Comparison of ENCODE assay signal across 11 mouse cellular contexts in genomic region chr16:20628871-20629391, GRCm38 (mm10). TPM values are rescaled to one million over a fixed set of nuclear protein-coding genes. Genes with fewer than 3 reads are reported as not detected.
DNase-seq lines count a peak whose midpoint lies in the region; ATAC-seq lines count a peak whose summit lies in the region.
"Had no signal": no experiment of that assay in that cellular context is flagged by ENCODE, and none has a peak within 500 bp of the region (broad histone marks: within the 10 kb centered on the region; RNA-seq: fewer than 3 reads in every experiment).

No protein-coding gene starts in this region.

- H3K27ac ChIP-seq in embryonic facial prominence, embryonic 15.5 days (replicated peaks), result no peak overlapping the region
- peak overlapping the region; percentile 75; the same call in 1 of the 2 replicates for H3K27ac ChIP-seq in neural tube, embryonic 15.5 days (replicated peaks)

- peak overlapping the region; percentile 92; the same call in 1 of the 2 replicates for H3K4me2 ChIP-seq in embryonic facial prominence, embryonic 15.5 days (replicated peaks)
- H3K4me2 ChIP-seq in neural tube, embryonic 15.5 days, result peak overlapping the region; percentile 92

- peak; percentile 44 to 55 for DNase-seq in left cerebral cortex, adult 18-20 months (ENCODE audit: low spot score in 2 of 2)
- no peak for DNase-seq in left cerebral cortex, adult 11 months (ENCODE audit: low spot score)
- DNase-seq in left cerebral cortex, postnatal 14 days (ENCODE audit: low spot score in 2 of 2), result peak; percentile 47 to 60
- no peak for DNase-seq in urinary bladder, postnatal 25 days (ENCODE audit: low spot score)
- DNase-seq in cerebellum, adult 9-11 months, result no peak
- DNase-seq in kidney, adult 9 months, result no peak
- DNase-seq: lung, adult 18-20 months had no signal

- no peak for ATAC-seq in embryonic facial prominence, embryonic 15.5 days (ENCODE audit: insufficient number of reproducible peaks, low FRiP score, low TSS enrichment, low read depth)
- ATAC-seq in neural tube, embryonic 15.5 days (ENCODE audit: low FRiP score), result no peak

- peaks cover 13% of the 10 kb centered on the region; the same call in 1 of the 2 replicates for H3K4me1 ChIP-seq in embryonic facial prominence, embryonic 15.5 days
- peaks cover 26% of the 10 kb centered on the region for H3K4me1 ChIP-seq in neural tube, embryonic 15.5 days

- 39% methylated on average over 11 of the region's 11 CpGs for WGBS in embryonic facial prominence, embryonic 15.5 days
- 38% methylated on average over 11 of the region's 11 CpGs for WGBS in neural tube, embryonic 15.5 days

- H3K36me3 ChIP-seq in embryonic facial prominence, embryonic 15.5 days, result 0 out of 2 replicates have a peak, but pooled peaks cover 4% of the 10 kb centered on the region
- H3K36me3 ChIP-seq in neural tube, embryonic 15.5 days, result peaks cover 11% of the 10 kb centered on the region
- H3K36me3 ChIP-seq: G1E had no signal

- peaks cover 12% of the 10 kb centered on the region; the same call in 1 of the 2 replicates for H3K27me3 ChIP-seq in embryonic facial prominence, embryonic 15.5 days
- no peaks in the 10 kb centered on the region for H3K27me3 ChIP-seq in neural tube, embryonic 15.5 days (replicated peaks)

- intact Hi-C loops in left cerebral cortex, postnatal 14 days (cut with DNase I), result no loop called here

- peak overlapping the region; percentile 55 for H3K4me3 ChIP-seq in embryonic facial prominence, embryonic 15.5 days (replicated peaks)
- peak overlapping the region; percentile 67 for H3K4me3 ChIP-seq in neural tube, embryonic 15.5 days (replicated peaks)

- no peak overlapping the region for H3K9ac ChIP-seq in embryonic facial prominence, embryonic 15.5 days
- peak overlapping the region; percentile 74; the same call in 1 of the 2 replicates for H3K9ac ChIP-seq in neural tube, embryonic 15.5 days (replicated peaks)

- no peaks in the 10 kb centered on the region for H3K9me3 ChIP-seq in embryonic facial prominence, embryonic 15.5 days (replicated peaks)
- H3K9me3 ChIP-seq in neural tube, embryonic 15.5 days (replicated peaks), result no peaks in the 10 kb centered on the region

RNA-seq across cellular contexts. Expression of gene Ece2, which starts 0.7 kb away (rescaled TPM):
- total RNA-seq in left cerebral cortex, adult 18-20 months (2021), result 10 to 100 TPM; 23.7 to 27.6 TPM
- 7.3 and 8.2 TPM in 2 replicates for polyA plus RNA-seq in embryonic facial prominence, embryonic 15.5 days (2015; fragmentation: Nextera tagmentation; extraction: Ambion mirVana)
- total RNA-seq in left cerebral cortex, postnatal 14 days (2021), result 10 to 100 TPM; 22.3 to 26.2 TPM
- 17.6 and 20.4 TPM in 2 replicates for polyA plus RNA-seq in neural tube, embryonic 15.5 days (2015; fragmentation: Nextera tagmentation; extraction: Ambion mirVana)
- polyA plus RNA-seq: G1E had no signal

RNA-seq across cellular contexts. Expression of gene Camk2n2, which starts 7.8 kb away (rescaled TPM):
- total RNA-seq in left cerebral cortex, adult 18-20 months (2021), result 100 to 1,000 TPM; 189 to 201 TPM
- polyA plus RNA-seq in embryonic facial prominence, embryonic 15.5 days (2015; fragmentation: Nextera tagmentation; extraction: Ambion mirVana), result 1.7 and 1.9 TPM in 2 replicates
- total RNA-seq in left cerebral cortex, postnatal 14 days (2021), result 100 to 1,000 TPM; 176 to 177 TPM
- polyA plus RNA-seq in neural tube, embryonic 15.5 days (2015; fragmentation: Nextera tagmentation; extraction: Ambion mirVana), result 45.1 and 55.0 TPM in 2 replicates

RNA-seq across cellular contexts. Expression of gene Alg3, which starts 17.4 kb away (rescaled TPM):
- total RNA-seq in left cerebral cortex, adult 18-20 months (2021), result 10 to 100 TPM; 11.7 to 13.4 TPM
- 36.3 and 39.4 TPM in 2 replicates for polyA plus RNA-seq in embryonic facial prominence, embryonic 15.5 days (2015; fragmentation: Nextera tagmentation; extraction: Ambion mirVana)
- 10 to 100 TPM; 13.0 to 14.3 TPM for total RNA-seq in left cerebral cortex, postnatal 14 days (2021)
- 39.6 and 40.0 TPM in 2 replicates for polyA plus RNA-seq in neural tube, embryonic 15.5 days (2015; fragmentation: Nextera tagmentation; extraction: Ambion mirVana)

RNA-seq across cellular contexts. Expression of gene Gm49333, which starts 17.5 kb away (rescaled TPM):
- not detected for total RNA-seq in left cerebral cortex, adult 18-20 months (2021)
- not detected in 2 replicates for polyA plus RNA-seq in embryonic facial prominence, embryonic 15.5 days (2015; fragmentation: Nextera tagmentation; extraction: Ambion mirVana)
- total RNA-seq in left cerebral cortex, postnatal 14 days (2021), result under 1 TPM in 1 of 2 experiments, not detected in 1; 0.34 TPM
- 0.13 TPM in 1 of 2 replicates, not detected in the other for polyA plus RNA-seq in neural tube, embryonic 15.5 days (2015; fragmentation: Nextera tagmentation; extraction: Ambion mirVana)
- total RNA-seq: G1E had no signal
- polyA plus RNA-seq: G1E; intestine, embryonic 14.5 days had no signal

RNA-seq across cellular contexts. Expression of gene Eef1akmt4, which starts 17.5 kb away (rescaled TPM):
- total RNA-seq in left cerebral cortex, adult 18-20 months (2021), result 1 to 10 TPM; 1.9 to 2.9 TPM
- 29.2 and 31.3 TPM in 2 replicates for polyA plus RNA-seq in embryonic facial prominence, embryonic 15.5 days (2015; fragmentation: Nextera tagmentation; extraction: Ambion mirVana)
- 1 to 10 TPM; 1.6 to 2.6 TPM for total RNA-seq in left cerebral cortex, postnatal 14 days (2021)
- 8.4 and 14.8 TPM in 2 replicates for polyA plus RNA-seq in neural tube, embryonic 15.5 days (2015; fragmentation: Nextera tagmentation; extraction: Ambion mirVana)

Comparison
In these comparisons a context has a peak if more than half of its experiments do, and no peak if none do; other contexts are left out.
1. DNase-seq: peak in left cerebral cortex, adult 18-20 months (2 of 2) and left cerebral cortex, postnatal 14 days (2 of 2); none in left cerebral cortex, adult 11 months (single experiment), urinary bladder, postnatal 25 days (single experiment), cerebellum, adult 9-11 months (single experiment) and kidney, adult 9 months (single experiment).